Mouse (Mus musculus) lung, postnatal 10 days (tissue): Measurements from ENCODE around the gene Cfap54.

Experiments used
- DNase-seq: peaks from one replicate; pipeline ENCODE4 v3.0.0; 2021

The Cfap54 gene

DNA sequence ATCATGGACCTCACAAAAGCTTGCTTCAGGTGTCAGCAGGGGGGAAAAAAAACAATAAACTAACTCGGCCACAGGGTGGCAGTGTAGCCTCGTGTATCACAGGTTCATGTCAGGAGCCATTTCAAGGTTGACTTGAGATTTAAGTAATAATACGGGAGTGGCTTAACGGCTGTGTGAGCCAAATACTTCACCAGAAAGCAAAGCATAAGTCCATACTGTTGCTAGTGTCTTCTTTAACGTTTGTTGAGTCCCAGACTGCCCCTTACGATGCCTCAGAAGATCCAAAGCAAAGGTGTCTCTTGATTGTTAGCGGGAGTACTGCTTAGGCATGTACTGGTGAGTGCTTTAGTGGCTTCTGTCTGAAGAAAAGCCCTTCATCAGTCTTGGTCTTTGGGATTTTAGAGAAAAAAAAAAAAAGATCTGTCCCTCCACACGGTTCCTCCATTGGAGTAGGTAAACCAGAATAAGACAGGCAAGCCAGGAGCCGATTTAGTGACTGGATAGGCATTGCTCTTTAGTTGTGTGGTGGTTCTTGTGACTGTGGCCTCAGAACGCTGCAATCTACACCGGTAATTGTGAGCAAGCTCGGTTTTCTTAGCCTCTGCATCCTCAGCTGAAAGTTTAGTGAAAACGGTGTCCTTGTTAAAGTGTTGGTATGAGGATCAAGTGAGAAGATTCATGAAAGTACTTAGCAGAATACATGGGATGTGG is 30.2 kb downstream of the Cfap54 start:
- peak; percentile 88 for DNase-seq

DNA sequence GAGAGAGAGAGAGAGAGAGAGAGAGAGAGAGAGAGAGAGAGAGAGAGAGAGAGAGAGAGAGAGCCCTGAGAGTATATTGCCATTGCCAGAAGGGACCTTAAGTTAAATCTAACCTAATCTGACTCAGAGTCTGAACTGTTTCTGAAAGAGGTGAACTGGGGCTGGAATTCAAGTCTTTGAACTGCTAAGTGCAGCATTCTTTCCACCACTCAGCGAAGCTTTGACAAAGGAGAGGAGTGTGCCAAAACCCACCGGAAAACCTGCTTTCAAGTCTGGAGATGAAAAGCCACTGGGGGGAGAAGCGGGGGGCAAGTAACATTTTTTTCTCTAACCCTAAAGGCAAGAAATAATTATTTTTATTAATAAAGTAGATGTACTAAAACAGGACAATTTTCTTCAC is 30.8 kb downstream of the Cfap54 start:
- DNase-seq = no peak

DNA sequence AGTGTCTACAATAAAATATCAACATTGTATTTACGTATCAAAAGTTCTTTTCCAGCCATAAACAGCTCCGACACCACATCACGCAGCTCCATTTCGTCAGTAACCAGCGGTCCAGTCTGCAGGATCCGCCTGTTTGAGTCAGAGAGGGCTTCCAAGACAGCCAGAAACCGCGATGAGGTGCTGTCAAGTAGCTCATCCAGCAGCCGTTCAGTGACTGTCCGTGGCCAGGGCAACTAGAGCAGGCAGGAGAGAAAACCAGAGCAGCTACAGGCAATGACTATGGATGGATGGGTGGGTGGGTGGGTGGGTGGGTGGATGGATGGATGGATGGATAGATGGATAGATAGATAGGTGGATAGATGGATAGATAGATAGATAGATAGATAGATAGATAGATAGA is 38.2 kb downstream of the Cfap54 start:
- no peak for DNase-seq

DNA sequence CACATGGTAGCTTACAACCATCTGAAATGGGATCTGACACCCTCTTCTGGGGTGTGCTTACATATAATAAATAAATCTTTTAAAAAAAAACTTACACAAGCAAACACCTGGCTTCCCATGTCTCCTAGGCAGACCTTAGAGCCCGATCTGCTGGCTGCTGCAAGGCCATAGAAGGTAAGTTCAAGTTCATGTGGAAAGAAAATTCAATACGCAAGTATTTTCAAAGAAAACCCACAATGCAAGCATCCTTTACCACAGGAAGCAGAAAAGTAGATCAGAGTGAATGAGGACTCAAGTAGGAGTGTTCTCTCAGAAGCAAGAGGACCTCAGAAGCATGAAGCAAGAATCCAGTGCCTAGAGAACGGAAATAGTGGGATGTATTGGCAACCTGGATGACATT is 39.6 kb downstream of the Cfap54 start:
- no peak for DNase-seq

DNA sequence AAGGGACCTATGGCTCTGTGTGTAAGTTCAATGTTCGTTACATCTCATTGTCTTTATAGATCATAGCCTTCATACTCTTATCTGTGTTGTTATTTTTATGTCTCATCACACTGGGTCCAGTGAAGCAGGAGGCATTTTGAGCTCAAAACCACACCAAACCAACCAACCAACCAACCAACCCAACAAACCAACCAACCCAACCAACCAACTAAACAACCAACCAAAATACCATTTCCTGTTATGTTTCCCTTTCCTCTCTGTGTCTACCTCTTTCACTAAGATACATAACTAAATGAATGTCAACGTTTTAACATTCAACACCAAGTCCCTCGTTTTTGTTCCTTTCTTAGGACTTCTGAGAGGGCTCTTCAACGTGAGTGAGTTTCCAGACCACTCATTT is 40.0 kb downstream of the Cfap54 start:
- DNase-seq = no peak

DNA sequence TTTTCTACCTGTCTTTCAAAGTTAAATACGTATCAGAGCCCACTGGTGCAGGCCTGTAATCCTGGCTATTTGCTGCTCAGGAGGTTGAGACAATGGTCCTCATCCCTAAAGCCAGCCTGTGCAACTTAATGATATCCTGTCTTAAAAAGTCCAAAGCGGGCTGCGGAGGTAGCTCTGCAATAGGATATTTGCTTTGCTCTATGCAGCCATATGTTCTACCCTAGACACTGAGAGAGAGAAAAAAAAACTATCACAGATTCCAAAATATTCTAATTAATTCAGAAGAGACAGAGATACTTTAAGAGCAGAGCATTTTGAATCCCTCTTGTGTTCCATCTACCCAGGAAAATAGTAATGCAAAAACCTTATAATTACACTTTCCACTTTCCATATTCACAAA is 44.9 kb downstream of the Cfap54 start:
- no peak for DNase-seq

DNA sequence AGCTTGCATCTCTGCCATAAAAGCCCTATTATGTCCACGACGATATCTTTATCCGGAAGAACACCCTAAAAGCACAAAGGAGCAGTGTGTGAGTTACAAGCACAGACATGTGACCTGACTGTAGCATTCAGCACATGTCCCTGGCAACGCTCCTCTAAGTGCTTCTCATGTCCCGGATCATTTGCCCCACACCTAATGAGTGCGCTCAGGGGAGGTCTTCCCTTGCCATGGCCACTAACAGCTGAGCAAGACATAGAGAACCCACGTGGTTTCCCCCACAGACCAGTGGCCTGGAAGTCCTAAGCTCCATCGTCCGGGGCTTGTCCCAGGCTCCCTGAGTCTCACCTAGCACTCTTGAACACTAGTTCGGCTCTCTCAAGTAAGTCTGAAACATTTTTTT is 45.9 kb downstream of the Cfap54 start:
- DNase-seq = no peak

DNA sequence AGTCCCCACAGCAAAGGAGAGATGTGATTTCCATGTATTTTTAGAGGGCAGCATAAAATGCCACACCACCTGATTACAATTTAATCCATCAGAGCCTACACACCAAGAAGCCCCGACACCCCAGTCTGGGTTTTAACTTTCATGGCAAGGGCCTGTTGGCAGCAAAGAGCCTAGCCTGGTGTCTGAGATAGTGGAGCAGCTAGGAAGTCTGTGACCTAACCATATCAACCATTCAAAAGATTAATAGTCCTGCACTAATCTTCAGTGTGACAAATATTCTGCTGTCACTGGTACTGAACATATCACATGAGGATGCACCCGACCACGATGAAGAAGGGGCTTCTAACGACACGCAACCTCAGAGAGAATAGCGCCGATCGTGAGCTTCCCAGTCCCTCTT is 58.1 kb downstream of the Cfap54 start:
- DNase-seq = no peak

DNA sequence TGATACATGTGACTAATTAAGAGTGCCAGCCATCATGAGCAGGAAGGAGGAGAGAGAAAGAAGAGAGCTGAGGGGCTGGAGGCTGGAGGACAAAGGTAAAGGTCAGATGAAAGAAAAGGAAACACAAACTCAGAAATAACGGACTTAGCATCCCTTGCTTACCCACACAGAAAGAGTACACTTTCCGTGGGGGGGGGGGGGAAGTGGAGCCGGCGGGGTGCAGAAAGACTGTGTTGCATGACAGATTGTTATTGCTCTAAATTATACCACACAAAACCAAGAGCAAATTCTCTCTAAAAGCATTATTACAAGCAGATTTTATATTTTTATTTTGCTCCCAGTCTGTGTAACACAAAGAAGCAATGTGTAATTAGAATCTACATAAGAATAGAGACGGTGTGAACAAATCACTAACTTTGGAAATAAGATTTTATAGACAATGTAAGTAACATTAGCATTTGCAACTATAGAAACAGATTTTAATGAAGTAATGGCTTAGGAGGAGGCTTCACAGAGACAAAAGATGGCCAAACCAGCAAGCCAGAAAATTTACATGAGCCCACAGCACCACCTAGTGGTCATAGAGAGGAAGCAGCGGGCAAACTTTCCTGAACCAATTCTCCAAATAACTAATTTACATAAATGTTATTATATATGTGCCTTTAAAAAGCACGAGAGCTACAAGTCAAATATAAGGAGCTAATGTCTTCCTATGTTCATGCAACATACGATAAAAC is 67.2 kb downstream of the Cfap54 start:
- DNase-seq = peak; percentile 64

DNA sequence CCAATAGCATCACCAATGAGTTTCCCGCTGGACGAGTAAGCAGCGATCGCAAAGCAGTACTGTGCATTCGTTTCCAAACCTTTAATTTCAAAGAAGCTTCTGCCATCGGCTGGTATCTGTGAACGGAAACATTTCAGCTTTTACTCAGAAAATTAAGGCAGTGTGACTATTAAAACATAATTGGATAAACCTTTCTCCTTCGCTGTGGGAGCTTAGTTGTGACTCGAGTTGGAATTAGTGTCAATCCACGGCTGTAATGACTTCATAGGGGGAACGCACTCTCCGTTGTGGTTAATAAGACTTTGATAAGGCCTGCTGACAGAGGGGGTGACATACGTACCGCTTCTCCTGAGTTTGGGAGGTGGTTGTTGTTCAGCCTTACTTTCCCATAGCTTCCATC is 70.3 kb downstream of the Cfap54 start:
- no peak for DNase-seq

DNA sequence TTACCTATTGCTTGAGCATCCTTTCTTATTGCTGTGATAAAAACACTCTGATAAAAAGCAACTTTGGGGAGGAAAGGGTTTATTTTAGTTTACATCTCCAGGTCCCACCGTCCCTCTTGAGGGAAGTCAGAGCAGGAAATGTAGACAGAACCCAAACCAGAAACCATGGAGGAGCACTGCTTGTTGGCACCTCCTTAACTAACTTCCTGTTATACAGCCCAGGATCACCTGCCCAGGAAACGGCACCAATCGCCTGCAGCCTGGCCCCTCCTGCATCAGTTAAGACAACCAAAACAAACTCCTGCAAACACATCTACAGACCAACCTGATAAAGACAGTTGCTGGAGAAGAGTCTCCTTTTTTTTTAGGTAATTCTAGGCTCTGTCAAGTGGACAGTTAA is 74.4 kb downstream of the Cfap54 start:
- no peak for DNase-seq

DNA sequence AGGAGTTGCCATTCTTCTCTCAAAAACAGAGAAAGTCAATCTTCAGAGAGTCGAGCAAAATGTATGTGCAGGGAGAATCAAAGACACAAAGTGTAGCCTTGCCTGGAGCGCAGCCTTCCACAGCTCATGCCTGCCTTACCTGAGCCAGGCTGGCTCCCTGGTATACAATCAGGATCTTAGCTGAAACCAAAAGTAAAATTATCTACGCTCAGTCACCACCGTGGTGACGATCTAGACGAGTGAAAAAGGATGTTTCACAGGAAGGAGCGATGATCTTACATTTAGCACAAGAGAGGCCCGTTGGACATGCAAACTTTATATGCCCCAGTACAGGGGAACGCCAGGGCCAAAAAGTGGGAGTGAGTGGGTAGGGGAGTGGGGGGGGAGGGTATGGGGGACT is 75.0 kb downstream of the Cfap54 start:
- no peak for DNase-seq

DNA sequence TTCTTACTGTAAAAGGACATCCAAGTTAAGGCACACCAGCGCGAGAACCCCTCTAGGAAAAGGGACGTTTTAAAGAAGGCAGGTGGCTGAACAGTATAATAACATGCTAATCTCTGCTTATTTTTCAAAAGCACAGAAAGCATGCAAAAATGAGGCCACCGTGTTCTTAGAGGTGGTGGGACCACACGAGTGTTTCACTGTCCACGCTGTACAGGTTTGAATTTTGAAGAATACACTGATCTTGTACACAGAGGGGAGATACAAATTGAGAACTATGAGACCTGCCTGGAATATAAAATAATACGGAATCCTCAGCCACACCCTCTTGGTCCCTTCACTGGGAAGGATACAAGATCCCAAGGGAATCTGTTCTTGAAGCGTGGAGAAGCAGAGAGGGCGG is 82.9 kb downstream of the Cfap54 start:
- no peak for DNase-seq

DNA sequence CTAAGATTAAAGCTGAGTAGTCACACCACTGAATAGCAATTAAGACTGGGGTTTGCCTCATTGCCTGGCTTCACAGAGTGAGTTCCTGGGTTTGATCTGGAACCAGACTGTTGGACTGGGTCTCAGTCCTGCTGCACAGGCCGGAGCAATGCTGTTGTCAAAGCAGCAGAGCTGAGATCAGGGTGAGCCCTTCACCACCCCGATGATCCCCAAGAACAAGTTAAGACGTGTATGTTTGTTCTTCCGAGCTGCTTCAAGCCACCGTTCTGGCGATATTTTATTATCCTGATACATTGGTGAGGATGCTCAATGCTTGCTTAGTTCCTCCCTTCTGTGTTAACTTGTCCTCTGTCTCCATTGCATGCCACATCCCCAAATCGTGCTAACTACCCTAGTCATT is 86.2 kb downstream of the Cfap54 start:
- DNase-seq = no peak

DNA sequence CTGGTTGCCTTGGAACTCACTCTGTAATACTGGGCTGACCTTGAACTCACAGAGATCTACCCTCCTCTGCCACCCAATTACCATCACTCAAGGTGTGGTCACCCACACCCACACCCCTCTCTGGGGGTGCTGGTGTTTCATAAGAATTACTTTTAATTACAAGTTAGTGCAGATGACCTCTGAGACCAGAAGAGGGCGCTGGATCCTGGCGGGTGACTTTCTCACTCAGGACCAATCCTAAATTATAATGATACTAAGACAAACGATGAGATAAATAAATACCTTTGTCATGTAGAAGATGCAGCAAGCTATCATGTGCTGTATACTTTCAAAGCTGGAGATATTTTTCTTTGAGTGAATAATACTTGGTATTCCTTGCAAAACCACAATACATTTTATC is 87.1 kb downstream of the Cfap54 start:
- no peak for DNase-seq

DNA sequence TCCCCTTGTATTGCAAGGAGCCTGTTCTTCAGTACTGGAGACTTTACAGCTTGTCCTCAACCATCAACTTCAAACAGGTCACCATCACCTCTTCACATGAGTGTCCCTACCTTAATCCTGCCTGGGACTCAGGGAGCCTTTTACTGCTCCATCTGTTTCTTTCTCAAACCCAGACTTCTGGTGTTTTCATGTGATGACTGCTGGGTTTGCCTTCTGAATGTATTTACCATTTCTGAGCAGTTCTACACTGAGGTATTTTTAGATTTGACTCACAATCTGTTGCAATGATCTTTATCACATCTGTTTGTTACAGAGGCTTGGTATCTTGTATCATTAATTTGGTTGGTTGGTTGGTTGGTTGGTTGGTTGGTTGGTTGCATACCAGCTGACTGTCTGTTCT is 88.9 kb downstream of the Cfap54 start:
- DNase-seq = no peak

DNA sequence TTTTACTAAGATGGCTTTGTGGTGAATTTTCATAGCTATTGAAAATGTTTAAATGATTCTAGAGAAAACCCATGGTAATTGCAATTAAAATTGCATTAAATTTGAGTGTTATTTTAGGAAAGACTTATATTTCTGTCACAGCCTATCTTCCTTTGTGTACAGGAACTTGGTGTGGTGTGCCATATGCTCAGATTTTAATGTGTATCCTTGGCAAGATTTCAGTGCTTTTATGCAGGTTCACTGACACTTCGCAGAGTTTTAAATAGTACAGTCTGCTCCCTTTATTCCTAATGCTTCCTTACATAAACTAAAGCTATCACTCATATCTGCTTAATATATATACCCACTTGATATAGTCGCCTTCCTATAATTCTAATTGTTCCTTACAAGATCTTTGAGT is 90.8 kb downstream of the Cfap54 start:
- DNase-seq = no peak

DNA sequence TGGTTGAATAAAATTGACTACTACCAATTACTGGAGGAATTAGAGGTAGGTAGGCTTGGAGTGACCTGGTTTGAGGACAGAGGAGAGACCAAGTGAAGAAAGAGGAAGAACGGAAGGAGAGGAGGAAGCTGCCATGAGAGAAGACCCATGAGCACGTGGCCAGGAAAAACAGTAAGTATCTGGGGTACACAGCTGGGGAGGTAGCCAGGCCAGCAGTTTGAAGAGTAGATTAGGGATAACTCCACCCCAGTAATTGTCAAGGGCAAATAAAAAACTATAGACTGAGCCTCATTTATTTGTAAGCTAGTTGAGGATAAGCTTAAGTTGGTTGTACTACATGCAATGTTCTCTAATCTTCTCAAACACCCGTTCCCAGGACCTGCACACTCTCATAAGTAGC is 116.3 kb downstream of the Cfap54 start:
- DNase-seq = no peak

DNA sequence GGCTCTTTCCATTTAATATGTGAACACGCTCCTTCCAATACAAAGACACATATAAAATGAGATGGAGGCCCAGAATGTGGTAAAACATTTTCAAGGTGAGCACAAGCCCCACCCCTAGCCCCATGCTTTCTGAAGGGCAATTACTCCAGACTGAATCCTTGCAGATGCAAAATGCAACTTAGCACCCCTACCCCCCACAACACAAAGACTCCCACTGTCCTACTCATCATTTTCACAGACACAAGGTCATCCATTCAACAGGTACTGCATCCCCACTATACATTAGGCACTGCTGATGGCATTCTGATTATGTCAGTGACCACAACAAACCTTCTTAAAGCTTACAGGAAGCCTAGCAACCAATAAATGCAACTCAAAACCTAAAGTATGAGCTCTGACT is 131.4 kb downstream of the Cfap54 start:
- no peak for DNase-seq

DNA sequence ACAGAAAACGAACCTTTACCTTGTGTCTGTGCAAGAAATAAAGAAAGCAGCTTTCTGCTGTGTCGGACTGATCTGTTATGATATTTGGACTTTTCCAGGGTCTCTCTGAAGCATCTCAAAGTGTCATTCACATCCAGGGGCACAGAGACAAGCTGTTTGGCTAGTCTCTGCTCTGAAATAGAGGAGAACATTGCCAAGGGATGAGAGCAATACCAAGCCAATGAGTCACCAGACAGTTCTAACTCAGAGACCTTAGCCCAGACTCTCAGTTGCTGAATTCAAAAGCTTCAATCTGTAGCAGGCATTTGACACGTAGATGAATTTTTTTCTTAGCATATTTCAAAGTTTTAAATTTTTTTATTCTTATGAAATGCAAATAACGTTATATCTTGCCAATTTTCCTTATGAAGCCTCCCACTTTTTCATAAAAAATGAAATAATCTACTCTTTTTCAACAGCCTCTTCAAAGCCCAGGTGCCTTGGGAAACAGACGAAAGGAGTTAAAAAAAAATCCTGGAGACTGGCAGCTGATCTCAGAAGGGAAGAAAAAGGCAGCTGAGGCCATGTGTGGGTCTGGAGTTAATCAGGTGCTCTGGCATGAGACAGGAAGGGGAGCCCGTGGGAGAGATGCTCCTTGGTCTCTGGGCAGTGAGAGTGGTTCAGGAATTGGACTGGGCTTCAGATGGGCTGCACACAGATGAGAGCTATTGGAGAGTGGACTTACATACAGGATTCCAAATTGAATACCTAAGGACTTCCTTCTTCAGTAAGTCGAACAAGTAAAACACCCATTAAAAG is 138.4 kb downstream of the Cfap54 start:
- DNase-seq = no peak

DNA sequence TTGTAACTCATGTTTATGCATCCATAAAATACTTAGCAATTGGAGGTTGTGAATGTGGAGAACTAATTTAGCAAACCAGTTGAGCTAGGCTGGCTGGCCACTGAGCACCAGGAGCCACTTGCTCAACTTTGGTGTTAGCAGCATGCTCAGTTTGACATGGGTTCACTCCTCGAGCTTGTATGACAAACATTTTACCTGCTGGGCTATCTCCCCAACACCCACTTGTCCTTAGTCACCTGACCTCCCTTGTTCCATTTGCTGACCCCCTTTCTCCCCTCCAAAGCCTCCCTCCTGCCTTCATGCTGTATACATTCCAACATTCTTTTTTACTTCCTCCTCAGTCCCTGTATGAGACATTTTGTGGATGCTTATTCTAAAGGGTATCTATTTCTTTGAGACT is 139.8 kb downstream of the Cfap54 start:
- no peak for DNase-seq

DNA sequence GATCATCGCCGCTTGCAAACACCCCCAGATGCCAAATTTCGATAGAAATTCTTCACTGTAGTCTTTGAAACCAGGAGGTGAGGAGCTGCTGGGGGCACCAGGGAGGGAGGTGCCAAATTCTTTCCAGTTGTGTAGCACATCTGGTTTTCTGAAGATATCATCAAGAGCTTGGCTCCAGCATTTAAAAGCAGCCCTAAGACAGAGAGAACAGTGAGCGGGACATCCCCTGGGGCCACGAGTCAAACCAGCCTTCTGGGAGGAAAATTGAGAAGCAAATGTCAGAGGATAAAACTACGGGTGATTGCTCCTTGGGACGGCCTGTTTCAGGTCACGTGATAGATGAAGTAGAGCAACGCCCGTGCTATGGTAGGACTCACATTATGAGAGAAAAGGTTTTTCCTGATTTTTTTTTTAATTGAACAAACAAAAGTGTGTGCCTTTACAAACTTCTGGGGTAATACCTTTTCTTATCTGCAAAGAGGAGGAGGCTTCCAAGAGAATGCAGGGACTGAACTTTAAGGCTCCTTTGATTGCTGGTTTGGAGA is 143.6 kb downstream of the Cfap54 start:
- no peak for DNase-seq

DNA sequence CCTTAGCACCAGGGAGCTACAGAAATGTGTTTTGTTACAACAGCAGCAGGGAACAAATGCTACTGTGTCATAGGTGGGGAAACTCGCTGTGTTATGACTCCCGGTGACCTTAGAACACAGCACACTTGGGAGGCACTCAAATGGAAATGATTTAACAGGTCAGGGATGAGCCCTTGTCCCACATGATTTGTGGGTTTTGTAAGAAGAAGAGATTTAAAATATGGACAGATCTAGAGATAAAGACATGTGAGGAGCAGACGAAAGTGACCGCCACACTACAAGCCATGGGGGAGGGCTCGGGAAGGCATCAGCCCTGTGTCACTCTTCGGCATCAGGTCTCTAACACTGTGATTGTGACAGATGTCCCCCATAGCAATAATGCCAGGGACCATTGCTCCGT is 144.3 kb downstream of the Cfap54 start:
- DNase-seq = no peak

DNA sequence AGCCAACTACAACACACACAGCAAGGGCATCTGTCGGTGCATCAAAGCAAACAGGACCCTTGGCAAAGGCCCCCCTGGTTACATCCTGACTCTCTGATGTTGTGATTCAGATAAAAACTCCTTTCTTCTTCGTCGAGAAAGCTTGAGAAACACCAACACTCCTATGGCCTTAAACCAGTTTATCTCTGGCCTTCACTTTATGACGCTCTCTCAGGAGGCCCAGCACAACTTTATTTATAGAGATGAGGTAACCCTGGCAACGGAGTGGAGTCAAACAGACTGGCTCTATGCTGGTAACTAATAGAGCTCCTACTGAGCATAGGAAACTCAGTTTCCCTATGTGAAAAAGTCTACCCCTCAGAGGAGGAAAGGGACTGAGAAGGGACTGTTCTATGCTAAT is 146.9 kb downstream of the Cfap54 start:
- no peak for DNase-seq
